Mouse (Mus musculus): ENCODE results near the gene Rufy4. TPM values are rescaled to one million over a fixed set of nuclear protein-coding genes. Genes with fewer than 3 reads are reported as not detected.

Gene Rufy4
- polyA plus RNA-seq, 1 experiment from 2014 or later, result not detected

DNA sequence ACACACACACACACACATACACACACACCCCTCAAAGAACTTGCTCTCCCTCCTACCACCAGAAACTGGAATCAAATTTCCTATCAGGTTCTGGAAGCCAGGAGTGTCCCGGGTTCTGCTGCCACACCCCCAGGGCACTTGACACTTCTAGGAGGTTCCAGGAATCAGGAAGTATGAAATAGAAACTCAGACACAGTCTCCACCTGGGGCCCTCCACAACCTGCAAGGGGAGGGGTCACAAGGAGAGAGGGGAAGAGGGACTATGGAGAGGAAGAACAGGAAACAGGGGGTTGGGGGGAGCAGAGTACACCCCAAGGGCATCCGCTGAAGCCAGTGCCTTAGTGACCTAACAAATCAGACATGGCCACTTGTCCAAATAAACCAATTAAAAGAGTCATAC lies 56.1 kb downstream of the Rufy4 start:
- no peak for ATAC-seq (ENCODE audit: insufficient read depth)
- H3K27me3 ChIP-seq, result no peaks in the 10 kb centered on the region
- no peaks in the 10 kb centered on the region; the same call in 1 of the 2 replicates for H3K4me1 ChIP-seq (replicated peaks)
- H3K4me3 ChIP-seq (replicated peaks), result no peak overlapping the region
- H3K4me2 ChIP-seq, result no peak overlapping the region
- WGBS (ENCODE audit: insufficient replicate concordance), result 45% methylated on average over 2 of the region's 2 CpGs
- H3K36me3 ChIP-seq (replicated peaks), result no peaks in the 10 kb centered on the region
- H3K27ac ChIP-seq (replicated peaks), result no peak overlapping the region
- no peaks in the 10 kb centered on the region for H3K9me3 ChIP-seq (replicated peaks)
- no peak overlapping the region for H3K9ac ChIP-seq

DNA sequence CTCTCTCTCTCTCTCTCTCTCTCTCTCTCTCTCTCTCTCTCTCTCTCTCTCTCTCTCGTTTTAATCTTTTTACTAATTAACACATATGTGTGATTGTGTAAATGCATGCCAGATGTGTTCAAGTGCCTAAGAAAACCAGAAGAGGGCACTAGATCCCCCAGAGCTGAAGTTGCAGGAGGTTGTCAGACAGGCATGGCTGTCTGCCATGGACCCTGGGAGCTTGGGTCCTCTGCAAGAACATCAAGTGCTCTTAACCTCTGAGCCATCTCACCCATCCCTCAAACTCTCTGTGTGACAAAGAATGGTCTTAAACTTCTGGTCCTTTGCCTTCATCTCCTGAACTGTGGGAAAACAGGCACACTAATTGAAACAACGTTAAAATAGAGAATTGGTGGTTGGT lies 57.7 kb downstream of the Rufy4 start:
- Histone ChIP-seq H3K4me1 (replicated peaks) (no peaks in the 10 kb centered on the region; the same call in 1 of the 2 replicates), H3K27me3 (no peaks in the 10 kb centered on the region), H3K4me2 (no peak overlapping the region), H3K4me3 (replicated peaks) (no peak overlapping the region), H3K27ac (replicated peaks) (no peak overlapping the region), H3K36me3 (replicated peaks) (no peaks in the 10 kb centered on the region), H3K9me3 (replicated peaks) (no peaks in the 10 kb centered on the region), H3K9ac (no peak overlapping the region)
- 43% methylated on average over 2 of the region's 2 CpGs for WGBS (ENCODE audit: insufficient replicate concordance)
- no peak for ATAC-seq (ENCODE audit: insufficient read depth)

DNA sequence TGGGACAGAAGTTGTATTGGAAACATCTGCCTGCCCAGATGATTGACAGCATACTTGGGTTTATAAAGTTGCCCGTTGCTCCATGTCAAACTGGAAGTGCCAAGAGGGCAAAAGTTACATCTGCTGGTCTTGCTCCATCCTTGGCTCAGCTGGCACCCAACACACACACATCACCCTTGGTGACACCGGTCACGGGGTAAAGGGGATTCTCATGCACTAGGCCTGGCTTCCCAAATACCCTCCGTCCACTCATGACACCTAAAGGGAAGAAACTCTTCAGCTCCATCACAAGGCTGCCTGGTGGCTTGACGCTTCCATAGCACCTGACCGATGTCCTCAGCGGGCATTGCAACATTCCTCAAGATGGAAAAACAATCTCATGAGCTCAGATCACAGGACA lies 65.1 kb downstream of the Rufy4 start:
- Histone ChIP-seq H3K27ac (replicated peaks) (no peak overlapping the region), H3K9me3 (replicated peaks) (no peaks in the 10 kb centered on the region), H3K36me3 (replicated peaks) (no peaks in the 10 kb centered on the region), H3K27me3 (no peaks in the 10 kb centered on the region), H3K4me1 (replicated peaks) (no peaks in the 10 kb centered on the region), H3K4me2 (no peak overlapping the region), H3K9ac (no peak overlapping the region), H3K4me3 (replicated peaks) (no peak overlapping the region)
- WGBS (ENCODE audit: insufficient replicate concordance), result 77% methylated on average over 7 of the region's 7 CpGs
- no peak for ATAC-seq (ENCODE audit: insufficient read depth)

DNA sequence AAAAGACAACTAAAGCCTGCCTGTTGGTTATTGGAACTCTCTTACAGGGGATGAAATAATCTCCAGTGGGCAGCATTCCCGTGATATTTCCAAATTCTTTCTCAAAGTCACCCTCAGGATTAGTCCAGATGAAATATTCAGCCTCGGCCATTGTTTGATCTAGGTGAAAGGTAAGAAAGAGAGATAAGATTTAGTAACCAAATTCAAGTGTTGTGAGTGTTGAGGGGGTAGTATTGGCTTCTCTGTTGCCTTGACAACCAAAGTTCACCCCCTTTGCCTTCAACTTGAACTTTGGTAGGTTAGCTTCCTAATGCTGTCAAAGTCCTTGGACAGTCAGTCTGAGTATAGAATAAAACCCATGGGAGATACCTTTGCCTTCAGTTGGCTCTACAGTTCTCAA lies 67.4 kb downstream of the Rufy4 start:
- H3K9ac ChIP-seq, result no peak overlapping the region
- H3K9me3 ChIP-seq (replicated peaks), result no peaks in the 10 kb centered on the region
- WGBS (ENCODE audit: insufficient replicate concordance), result 50% methylated on average over 2 of the region's 2 CpGs
- no peaks in the 10 kb centered on the region for H3K4me1 ChIP-seq (replicated peaks)
- no peak overlapping the region for H3K4me3 ChIP-seq (replicated peaks)
- H3K27ac ChIP-seq (replicated peaks), result no peak overlapping the region
- no peak overlapping the region for H3K4me2 ChIP-seq
- ATAC-seq (ENCODE audit: insufficient read depth), result no peak
- H3K27me3 ChIP-seq, result no peaks in the 10 kb centered on the region
- no peaks in the 10 kb centered on the region for H3K36me3 ChIP-seq (replicated peaks)

DNA sequence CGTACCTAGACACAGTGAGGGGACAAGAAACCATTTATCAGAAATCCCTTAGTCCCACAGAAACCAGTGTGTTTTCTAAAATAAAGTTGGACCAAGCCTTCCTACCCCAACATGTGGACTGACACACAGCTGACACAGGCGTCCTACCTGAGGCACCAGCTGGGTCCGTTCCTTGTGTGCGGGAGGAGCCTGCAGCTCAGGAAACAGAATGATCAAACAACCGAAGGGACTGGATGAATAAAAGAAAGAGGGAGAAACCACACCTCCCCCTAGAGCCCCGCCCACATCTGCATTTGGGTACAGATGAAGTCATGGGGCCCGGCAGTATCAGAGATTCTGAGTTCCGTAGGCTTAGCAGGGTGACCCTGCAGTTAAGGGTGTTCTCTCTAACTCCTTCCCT lies 69.1 kb downstream of the Rufy4 start, which contains the start of gene Cxcr1:
TSS of gene Cxcr1 (minus strand) at position 187 of the 400 bp plus-strand sequence.
- Histone ChIP-seq H3K4me1 (replicated peaks) (no peaks in the 10 kb centered on the region), H3K4me3 (replicated peaks) (no peak within 1 kb of the TSS), H3K9me3 (replicated peaks) (no peaks in the 10 kb centered on the region), H3K36me3 (replicated peaks) (no peaks in the 10 kb centered on the region), H3K27ac (replicated peaks) (no peak within 1 kb of the TSS), H3K9ac (no peak within 1 kb of the TSS), H3K27me3 (no peaks in the 10 kb centered on the region), H3K4me2 (no peak within 1 kb of the TSS)
- no peak for ATAC-seq (ENCODE audit: insufficient read depth)
- WGBS (ENCODE audit: insufficient replicate concordance), result 53% methylated on average over 8 of the region's 8 CpGs

- no peak overlapping the region for H3K4me2 ChIP-seq
- ATAC-seq (ENCODE audit: insufficient read depth), result no peak
- H3K27me3 ChIP-seq, result no peaks in the 10 kb centered on the region
- WGBS (ENCODE audit: insufficient replicate concordance), result 23% methylated on average over 7 of the region's 7 CpGs
- H3K4me3 ChIP-seq (replicated peaks), result no peak overlapping the region
- H3K4me1 ChIP-seq (replicated peaks), result 0 out of 2 replicates have a peak, but pooled peaks cover 5% of the 10 kb centered on the region
- no peaks in the 10 kb centered on the region for H3K9me3 ChIP-seq (replicated peaks)
- H3K27ac ChIP-seq (replicated peaks), result no peak overlapping the region
- no peak overlapping the region for H3K9ac ChIP-seq
- no peaks in the 10 kb centered on the region for H3K36me3 ChIP-seq (replicated peaks)
These were observed 70.6 kb downstream of the Rufy4 start for GRCm38 (mm10) chr1:74195961-74196360.

- WGBS (ENCODE audit: insufficient replicate concordance), result 58% methylated on average over 17 of the region's 17 CpGs
- Histone ChIP-seq H3K27ac (replicated peaks) (peak overlapping the region; percentile 66), H3K4me1 (replicated peaks) (0 out of 2 replicates have a peak, but pooled peaks cover 5% of the 10 kb centered on the region), H3K36me3 (replicated peaks) (no peaks in the 10 kb centered on the region), H3K27me3 (no peaks in the 10 kb centered on the region), H3K4me3 (replicated peaks) (no peak overlapping the region), H3K9me3 (replicated peaks) (no peaks in the 10 kb centered on the region), H3K4me2 (peak overlapping the region; percentile 30; the same call in 1 of the 2 replicates), H3K9ac (no peak overlapping the region)
- ATAC-seq (ENCODE audit: insufficient read depth), result peak; percentile 68
These were observed 71.5 kb downstream of the Rufy4 start for GRCm38 (mm10) chr1:74196621-74197419.

Other genes starting within 250 kb of the Rufy4 start
- gene Tns1, start 1.1 kb upstream of the Rufy4 start, polyA plus RNA-seq (2015; fragmentation: Nextera tagmentation; extraction: Ambion mirVana), result 20.3 and 21.5 TPM in 2 replicates
- gene Cxcr2, start 28.4 kb downstream of the Rufy4 start, polyA plus RNA-seq (2015; fragmentation: Nextera tagmentation; extraction: Ambion mirVana), result 1.6 and 2.2 TPM in 2 replicates
- gene Cxcr1, start 69.1 kb downstream of the Rufy4 start, polyA plus RNA-seq (2015; fragmentation: Nextera tagmentation; extraction: Ambion mirVana), result not detected in 2 replicates
- gene Arpc2, start 110.5 kb downstream of the Rufy4 start, polyA plus RNA-seq (2015; fragmentation: Nextera tagmentation; extraction: Ambion mirVana), result 176 and 191 TPM in 2 replicates
- 0.29 and 0.68 TPM in 2 replicates for gene Gpbar1, start 153.0 kb downstream of the Rufy4 start, polyA plus RNA-seq (2015; fragmentation: Nextera tagmentation; extraction: Ambion mirVana)
- 93.1 and 113 TPM in 2 replicates for gene Aamp, start 159.2 kb downstream of the Rufy4 start, polyA plus RNA-seq (2015; fragmentation: Nextera tagmentation; extraction: Ambion mirVana)
- 32.0 and 34.7 TPM in 2 replicates for gene Pnkd, start 159.4 kb downstream of the Rufy4 start, polyA plus RNA-seq (2015; fragmentation: Nextera tagmentation; extraction: Ambion mirVana)
- gene Tmbim1, start 180.1 kb downstream of the Rufy4 start, polyA plus RNA-seq (2015; fragmentation: Nextera tagmentation; extraction: Ambion mirVana), result 15.4 and 18.7 TPM in 2 replicates
- 0.06 TPM in 1 of 2 replicates, not detected in the other for gene Catip, start 236.6 kb downstream of the Rufy4 start, polyA plus RNA-seq (2015; fragmentation: Nextera tagmentation; extraction: Ambion mirVana)
- 14.0 and 17.0 TPM in 2 replicates for gene Slc11a1, start 249.7 kb downstream of the Rufy4 start, polyA plus RNA-seq (2015; fragmentation: Nextera tagmentation; extraction: Ambion mirVana)

Measured in liver, embryonic 15.5 days (tissue).